Mouse (Mus musculus): ENCODE results near the gene Snx15.

DNA sequence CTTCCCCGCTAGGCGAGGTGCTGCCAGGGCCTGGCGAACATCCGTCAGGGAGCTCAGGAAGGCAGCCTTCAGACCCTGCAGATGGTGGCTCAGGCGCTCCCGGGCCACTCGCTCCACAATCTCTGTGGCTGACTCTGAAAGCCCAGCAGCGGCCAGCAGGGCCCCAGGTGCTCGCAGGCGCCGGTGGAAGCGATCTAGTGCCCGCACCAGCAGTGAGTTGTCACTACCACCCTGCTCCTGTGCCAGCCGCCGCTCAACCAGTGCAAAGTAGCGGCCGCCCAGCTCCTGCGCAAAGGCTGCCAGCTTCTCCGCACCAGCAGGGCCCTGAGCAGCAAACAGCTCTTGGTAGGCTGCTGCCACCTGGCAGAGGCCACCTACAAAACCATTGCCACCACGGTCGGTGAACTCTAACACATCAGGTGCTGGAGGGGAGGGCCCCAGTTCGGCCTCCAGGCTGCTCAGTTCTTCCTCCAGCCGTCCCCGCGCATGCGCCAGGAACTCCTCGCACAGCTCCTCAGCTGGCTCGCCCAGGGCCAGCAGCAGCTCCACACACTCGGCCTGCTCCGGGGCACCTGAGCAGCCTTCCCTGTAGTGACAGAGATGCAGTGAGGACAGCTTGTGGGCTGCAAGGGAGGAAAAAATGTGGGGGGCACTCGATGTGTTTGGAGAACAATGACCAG is 57.4 kb downstream of the Snx15 start:
- TF ChIP-seq POLR2A (IDR thresholded peaks at IDR 0.05; ENCODE audit: borderline replicate concordance, extremely low read depth, insufficient read depth, insufficient read length, poor library complexity, severe bottlenecking) (no peak), CTCF (IDR thresholded peaks at IDR 0.05; ENCODE audit: borderline replicate concordance, extremely low read depth, insufficient read depth, insufficient read length) (no peak)
